Mouse (Mus musculus) spleen, adult 2 months (tissue): ENCODE results near the gene Prox2.
"Not testable (repeated sequence)": the region's sequence is repeated elsewhere in the genome, so short reads cannot be mapped to it uniquely, and the experiment has no call there.

Experiments
- CTCF ChIP-seq: fragments of 200-500 bp; IDR thresholded peaks from 2 replicates; pipeline ENCODE4 v1.5.1; 2011; ENCODE audit warnings: mild to moderate bottlenecking, inconsistent platforms; ENCODE audit not compliant: insufficient read depth, insufficient read length, insufficient replicate concordance; ENCODE audit errors: extremely low read depth
- POLR2A ChIP-seq: fragments of 200-500 bp; IDR thresholded peaks from 2 replicates; pipeline ENCODE4 v1.6.1; 2011; ENCODE audit warnings: low read depth, low read length, inconsistent platforms

DNA sequence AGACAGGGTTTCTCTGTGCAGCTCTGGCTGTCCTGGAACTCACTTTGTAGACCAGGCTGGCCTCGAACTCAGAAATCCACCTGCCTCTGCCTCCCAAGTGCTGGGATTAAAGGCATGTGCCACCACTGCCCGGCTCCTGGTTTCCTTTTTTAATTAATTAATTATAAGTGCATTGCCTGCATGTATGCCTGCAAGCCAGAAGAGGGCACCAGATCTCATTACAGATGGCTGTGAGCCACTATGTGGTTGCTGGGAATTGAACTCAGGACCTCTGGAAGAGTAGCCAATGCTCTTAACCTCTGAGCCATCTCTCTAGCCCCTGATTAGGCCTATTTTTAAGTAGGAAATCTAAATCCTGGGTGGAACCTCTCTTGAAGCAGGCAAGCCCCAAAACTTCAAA lies 33.7 kb upstream of the Prox2 start:
- TF ChIP-seq POLR2A, CTCF: not testable (repeated sequence)
